Mouse (Mus musculus) embryonic facial prominence, embryonic 11.5 days (tissue): ENCODE data around the gene Maff. TPM values are rescaled to one million over a fixed set of nuclear protein-coding genes. Genes with fewer than 3 reads are reported as not detected.

ENCODE experiments used
- ATAC-seq: fragments of 200-750 bp; cut with Nextera tagmentation; replicated peaks from 2 replicates; pipeline ENCODE4 v1.8.0; 2017; ENCODE audit warnings: low read depth; ENCODE audit not compliant: insufficient number of reproducible peaks, low FRiP score, low TSS enrichment
- DNase-seq: peaks from one replicate; pipeline ENCODE4 v3.0.0-alpha.2; 2015; ENCODE audit warnings: low spot score
- H3K27ac ChIP-seq: fragments of 300-500 bp; sonication (generic); replicated peaks from 2 replicates; pipeline ENCODE4 v1.5.1; 2014; ENCODE audit warnings: mild to moderate bottlenecking, low read depth, low read length, control low read depth
- H3K27me3 ChIP-seq: fragments of 300-500 bp; sonication (generic); 2 replicates; pipeline ENCODE4 v1.6.1; 2014; ENCODE audit warnings: mild to moderate bottlenecking, low read length, moderate library complexity, mixed read lengths; ENCODE audit not compliant: control insufficient read depth, insufficient read depth
- H3K36me3 ChIP-seq: fragments of 300-500 bp; sonication (generic); replicated peaks from 2 replicates; pipeline ENCODE4 v1.6.1; 2014; ENCODE audit warnings: low read depth, mild to moderate bottlenecking, low read length, moderate library complexity, mixed read lengths; ENCODE audit not compliant: control insufficient read depth, insufficient read depth
- H3K4me1 ChIP-seq: fragments of 300-500 bp; sonication (generic); 2 replicates; pipeline ENCODE4 v1.6.1; 2014; ENCODE audit warnings: low read length, mixed read lengths; ENCODE audit not compliant: control insufficient read depth, insufficient read depth
- H3K4me2 ChIP-seq: fragments of 300-500 bp; sonication (generic); 2 replicates; pipeline ENCODE4 v1.6.1; 2014; ENCODE audit warnings: low read depth, mild to moderate bottlenecking, control low read depth, low read length, moderate library complexity
- H3K4me3 ChIP-seq: fragments of 300-500 bp; sonication (generic); 2 replicates; pipeline ENCODE4 v1.5.1; 2014; ENCODE audit warnings: low read depth, low read length, control low read depth
- H3K9ac ChIP-seq: fragments of 300-500 bp; sonication (generic); replicated peaks from 2 replicates; pipeline ENCODE4 v1.6.1; 2014; ENCODE audit warnings: mild to moderate bottlenecking, control low read depth, low read length
- H3K9me3 ChIP-seq: fragments of 300-500 bp; sonication (generic); replicated peaks from 2 replicates; pipeline ENCODE4 v1.6.1; 2016; ENCODE audit warnings: mild to moderate bottlenecking, low read length, inconsistent platforms, mixed read lengths; ENCODE audit not compliant: control insufficient read depth
- WGBS: fragments of 180-500 bp; shearing (Covaris S2); extraction: QIAGEN DNeasy Blood & Tissue Kit; methylation state at CpG from one replicate; pipeline ENCODE4 v1.1.7; 2014; 5-methylcytosine and 5-hydroxymethylcytosine counted together
- polyA plus RNA-seq: library from polyadenylated mRNA; unstranded; fragments of >200 nt; fragmentation: Nextera tagmentation; extraction: Ambion mirVana; gene quantifications from 2 replicates; pipeline ENCODE4 v1.2.1, GENCODE M21; 2014

Gene Maff
- polyA plus RNA-seq, 1 experiment from 2014 or later: 2.2 TPM

DNA sequence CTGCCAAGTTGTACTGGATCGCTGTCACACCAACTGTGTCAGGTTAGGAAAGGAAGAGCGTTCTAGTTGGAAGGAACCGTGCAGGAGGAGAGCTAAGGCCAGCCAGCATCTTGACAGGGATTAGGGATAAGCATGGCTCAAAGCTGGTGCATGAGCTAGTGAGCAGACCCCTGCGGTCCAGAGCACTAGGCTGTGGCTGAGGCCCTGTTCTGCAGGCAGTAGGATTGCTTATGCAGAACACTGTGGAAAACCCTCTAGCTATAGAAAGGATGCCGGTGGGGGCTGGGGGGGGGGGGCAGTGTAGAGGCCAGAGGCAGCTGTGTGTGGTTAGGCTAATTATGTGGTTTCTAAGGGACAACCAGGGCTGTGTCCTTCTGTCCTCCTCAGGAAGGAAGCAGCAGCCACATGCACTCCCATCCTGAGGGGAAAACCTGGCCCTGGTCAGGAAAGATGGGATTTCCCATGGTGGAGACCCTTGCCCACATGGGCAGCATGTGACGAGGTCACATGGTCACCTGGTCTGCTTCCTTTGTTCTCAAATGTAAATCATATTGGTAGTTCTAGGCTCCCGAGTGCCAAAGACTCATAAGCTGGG lies 11.3 kb upstream of the Maff start:
- peak; percentile 6 for DNase-seq
- Histone ChIP-seq H3K4me2 (no peak overlapping the region), H3K27me3 (no peaks in the 10 kb centered on the region), H3K27ac (no peak overlapping the region), H3K4me3 (no peak overlapping the region), H3K9ac (peak overlapping the region; percentile 18; the same call in 1 of the 2 replicates), H3K4me1 (no peaks in the 10 kb centered on the region), H3K36me3 (no peaks in the 10 kb centered on the region), H3K9me3 (no peaks in the 10 kb centered on the region)
- 49% methylated on average over 7 of the region's 7 CpGs for WGBS
- no peak for ATAC-seq

- no peak overlapping the region for H3K4me3 ChIP-seq
- H3K9ac ChIP-seq: no peak overlapping the region
- H3K4me1 ChIP-seq: no peaks in the 10 kb centered on the region
- no peak for DNase-seq
- no peak overlapping the region for H3K4me2 ChIP-seq
- ATAC-seq: no peak
- WGBS: 70% methylated on average over 5 of the region's 5 CpGs
- H3K27ac ChIP-seq: no peak overlapping the region
- H3K9me3 ChIP-seq: no peaks in the 10 kb centered on the region
- H3K27me3 ChIP-seq: no peaks in the 10 kb centered on the region
- no peaks in the 10 kb centered on the region for H3K36me3 ChIP-seq
Observed at GRCm38 (mm10) chr15:79338978-79339377, 7.4 kb upstream of the Maff start.

GRCm38 (mm10) chr15:79342641-79343337 lies 3.6 kb upstream of the Maff start:
- no peaks in the 10 kb centered on the region for H3K9me3 ChIP-seq
- 73% methylated on average over 6 of the region's 6 CpGs for WGBS
- no peak overlapping the region for H3K4me2 ChIP-seq

GRCm38 (mm10) chr15:79344627-79345026 lies 1.8 kb upstream of the Maff start:
- DNase-seq (no peak), ATAC-seq (no peak)
- Histone ChIP-seq H3K27me3 (no peaks in the 10 kb centered on the region; the same call in 1 of the 2 replicates), H3K9ac (no peak overlapping the region), H3K4me2 (no peak overlapping the region), H3K4me3 (no peak overlapping the region), H3K9me3 (no peaks in the 10 kb centered on the region), H3K27ac (no peak overlapping the region), H3K36me3 (no peaks in the 10 kb centered on the region), H3K4me1 (peaks cover 7% of the 10 kb centered on the region; the same call in 1 of the 2 replicates)
- WGBS: 76% methylated on average over 4 of the region's 4 CpGs

More at GRCm38 (mm10) chr15:79342641-79343337, 3.6 kb upstream of the Maff start:
- H3K36me3 ChIP-seq: no peaks in the 10 kb centered on the region
- DNase-seq: no peak
- H3K4me3 ChIP-seq: no peak overlapping the region
- no peak overlapping the region for H3K27ac ChIP-seq
- no peak for ATAC-seq
- H3K9ac ChIP-seq: no peak overlapping the region
- no peaks in the 10 kb centered on the region for H3K27me3 ChIP-seq
- H3K4me1 ChIP-seq: no peaks in the 10 kb centered on the region

- Histone ChIP-seq H3K36me3 (no peaks in the 10 kb centered on the region), H3K4me1 (peaks cover 7% of the 10 kb centered on the region; the same call in 1 of the 2 replicates), H3K4me3 (peak overlapping the region; percentile 77), H3K27ac (peak overlapping the region; percentile 76), H3K9ac (peak overlapping the region; percentile 69), H3K27me3 (no peaks in the 10 kb centered on the region; the same call in 1 of the 2 replicates), H3K9me3 (no peaks in the 10 kb centered on the region), H3K4me2 (peak overlapping the region; percentile 97)
- under 1% methylated on average over 61 of the region's 61 CpGs for WGBS
- DNase-seq: peak; percentile 96
- ATAC-seq: peak; percentile 88
Observed at GRCm38 (mm10) chr15:79347165-79347844, 884 bp downstream of the Maff start.

- H3K27me3 ChIP-seq: no peaks in the 10 kb centered on the region; the same call in 1 of the 2 replicates
Observed at GRCm38 (mm10) chr15:79347845-79348506, 1.6 kb downstream of the Maff start.

GRCm38 (mm10) chr15:79348651-79349050 lies 2.2 kb downstream of the Maff start:
- Histone ChIP-seq H3K9me3 (no peaks in the 10 kb centered on the region), H3K4me1 (peaks cover 7% of the 10 kb centered on the region; the same call in 1 of the 2 replicates), H3K4me2 (peak overlapping the region; percentile 97; the same call in 1 of the 2 replicates), H3K36me3 (no peaks in the 10 kb centered on the region), H3K27me3 (no peaks in the 10 kb centered on the region; the same call in 1 of the 2 replicates), H3K9ac (peak overlapping the region; percentile 69; the same call in 1 of the 2 replicates), H3K27ac (no peak overlapping the region), H3K4me3 (peak overlapping the region; percentile 77; the same call in 1 of the 2 replicates)
- DNase-seq: no peak
- peak; percentile 19; the same call in 1 of the 2 replicates for ATAC-seq
- 69% methylated on average over 8 of the region's 8 CpGs for WGBS

More at GRCm38 (mm10) chr15:79347845-79348506, 1.6 kb downstream of the Maff start:
- H3K4me3 ChIP-seq: peak overlapping the region; percentile 77
- no peaks in the 10 kb centered on the region for H3K36me3 ChIP-seq
- H3K9me3 ChIP-seq: no peaks in the 10 kb centered on the region
- DNase-seq: peak; percentile 74
- peak overlapping the region; percentile 69 for H3K9ac ChIP-seq
- ATAC-seq: peak; percentile 63
- H3K4me1 ChIP-seq: peaks cover 7% of the 10 kb centered on the region; the same call in 1 of the 2 replicates
- WGBS: under 1% methylated on average over 46 of the region's 46 CpGs
- H3K27ac ChIP-seq: peak overlapping the region; percentile 76
- peak overlapping the region; percentile 97 for H3K4me2 ChIP-seq
